Mouse (Mus musculus) liver, embryonic 14.5 days (tissue): ENCODE data around the gene Pde4d.

ENCODE experiments used
- CTCF ChIP-seq: IDR thresholded peaks from 2 replicates; pipeline ENCODE4 v1.5.1; 2016; ENCODE audit warnings: antibody characterized with exemption, low read depth, control low read depth
- EP300 ChIP-seq: IDR thresholded peaks from 2 replicates; pipeline ENCODE4 v1.6.1; 2016; ENCODE audit warnings: antibody characterized with exemption, low read depth

DNA sequence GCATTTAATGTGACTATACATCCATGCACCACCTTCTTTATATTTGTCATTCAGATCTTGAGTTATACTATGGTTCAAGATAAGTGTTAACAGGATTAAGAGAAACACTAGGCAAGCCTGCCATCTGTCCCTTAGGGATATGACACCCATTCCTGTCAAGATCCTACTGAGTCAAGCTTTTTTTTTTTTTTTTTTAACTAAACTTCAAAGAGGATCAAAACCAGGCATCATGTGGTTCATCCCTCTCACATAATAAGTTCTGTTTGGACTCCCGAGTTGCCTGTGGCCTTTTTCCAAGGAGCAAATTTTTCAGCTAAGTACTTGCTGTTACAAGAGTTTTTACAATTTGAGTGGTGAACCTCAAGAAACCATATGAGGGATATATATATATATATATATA is 1414.1 kb downstream of the Pde4d start:
- TF ChIP-seq EP300 (no peak), CTCF (no peak)
